Mouse (Mus musculus) left cerebral cortex, postnatal 4 days (tissue): ENCODE results near the gene Celf2. TPM values are rescaled to one million over a fixed set of nuclear protein-coding genes. Genes with fewer than 3 reads are reported as not detected.
"Not testable (repeated sequence)": the region's sequence is repeated elsewhere in the genome, so short reads cannot be mapped to it uniquely, and the experiment has no call there.

Experiments used
- DNase-seq: peaks from one replicate; pipeline ENCODE4 v3.0.0-alpha.2; 2022
- intact Hi-C: fragments of 180-260 bp; cut with DNase I; formaldehyde crosslinking; loops from one replicate; pipeline ENCODE4 v1.15.1; 2025
- total RNA-seq, 2 experiments: library from RNA; stranded (reverse); gene quantifications; 2 replicates each; pipeline ENCODE4 v1.2.3; 2021

The Celf2 gene
- total RNA-seq, 2 experiments from 2014 or later = 705 to 801 TPM

GRCm38 (mm10) chr2:6582711-6583110, 926.7 kb downstream of the Celf2 start:
- intact Hi-C loops = no loop called here
- DNase-seq = no peak

GRCm38 (mm10) chr2:6580066-6580465, 929.3 kb downstream of the Celf2 start:
- intact Hi-C loops = no loop called here

GRCm38 (mm10) chr2:6575316-6575715, 934.0 kb downstream of the Celf2 start:
- DNase-seq, intact Hi-C loops: not testable (repeated sequence)

More at GRCm38 (mm10) chr2:6580066-6580465, 929.3 kb downstream of the Celf2 start:
- DNase-seq = no peak

- intact Hi-C loops = no loop called here
- DNase-seq = no peak
Observed at GRCm38 (mm10) chr2:6573640-6574039, 935.7 kb downstream of the Celf2 start.

GRCm38 (mm10) chr2:6572976-6573375, 936.4 kb downstream of the Celf2 start:
- no peak for DNase-seq
- intact Hi-C loops = no loop called here

- intact Hi-C loops = no loop called here
- DNase-seq = no peak
Observed at GRCm38 (mm10) chr2:6569040-6569542, 940.3 kb downstream of the Celf2 start.

- DNase-seq = no peak
- intact Hi-C loops = no loop called here
Observed at GRCm38 (mm10) chr2:6565175-6565574, 944.2 kb downstream of the Celf2 start.

GRCm38 (mm10) chr2:6561337-6561736, 948.0 kb downstream of the Celf2 start:
- no peak for DNase-seq
- intact Hi-C loops = no loop called here

- intact Hi-C loops = no loop called here
- no peak for DNase-seq
Observed at GRCm38 (mm10) chr2:6560802-6561201, 948.6 kb downstream of the Celf2 start.

GRCm38 (mm10) chr2:6559581-6559980, 949.8 kb downstream of the Celf2 start:
- intact Hi-C loops = no loop called here

GRCm38 (mm10) chr2:6558303-6559254, 950.8 kb downstream of the Celf2 start:
- intact Hi-C loops = no loop called here
- no peak for DNase-seq

More at GRCm38 (mm10) chr2:6559581-6559980, 949.8 kb downstream of the Celf2 start:
- DNase-seq = no peak

- intact Hi-C loops = no loop called here
- DNase-seq = no peak
Observed at GRCm38 (mm10) chr2:6557749-6558148, 951.6 kb downstream of the Celf2 start.

- no peak for DNase-seq
Observed at GRCm38 (mm10) chr2:6556913-6557312, 952.5 kb downstream of the Celf2 start.

GRCm38 (mm10) chr2:6553656-6554055, 955.7 kb downstream of the Celf2 start:
- no peak for DNase-seq
- intact Hi-C loops = no loop called here

More at GRCm38 (mm10) chr2:6556913-6557312, 952.5 kb downstream of the Celf2 start:
- intact Hi-C loops = no loop called here

- DNase-seq = no peak
- intact Hi-C loops = no loop called here
Observed at GRCm38 (mm10) chr2:6549251-6549650, 960.1 kb downstream of the Celf2 start.

GRCm38 (mm10) chr2:6547139-6547664, 962.2 kb downstream of the Celf2 start:
- DNase-seq = peak; percentile 51
- intact Hi-C loops = no loop called here

- DNase-seq = no peak
- intact Hi-C loops = no loop called here
Observed at GRCm38 (mm10) chr2:6546462-6547138, 962.8 kb downstream of the Celf2 start.

GRCm38 (mm10) chr2:6545127-6545931, 964.0 kb downstream of the Celf2 start:
- DNase-seq = no peak
- intact Hi-C loops = no loop called here

GRCm38 (mm10) chr2:6543650-6544049, 965.7 kb downstream of the Celf2 start:
- no peak for DNase-seq
- intact Hi-C loops = no loop called here

- intact Hi-C loops = no loop called here
- no peak for DNase-seq
Observed at GRCm38 (mm10) chr2:6542556-6543180, 966.7 kb downstream of the Celf2 start.
